Mouse (Mus musculus) erythroblast, adult 5-6 weeks (primary cell): ENCODE data around the gene Cnksr1. TPM values are rescaled to one million over a fixed set of nuclear protein-coding genes. Genes with fewer than 3 reads are reported as not detected.
"Not testable (repeated sequence)": the region's sequence is repeated elsewhere in the genome, so short reads cannot be mapped to it uniquely, and the experiment has no call there.

ENCODE experiments used
- ATAC-seq: replicated peaks from 2 replicates; pipeline ENCODE4 v1.8.0; 2016; ENCODE audit warnings: moderate number of reproducible peaks, mild to moderate bottlenecking, moderate TSS enrichment, inconsistent platforms; ENCODE audit not compliant: poor library complexity, low FRiP score, severe bottlenecking
- total RNA-seq, 2 experiments: library from RNA; stranded (forward) in 1 of 2; stranded (reverse) in 1 of 2; fragments of 150-400 nt in 1 of 2; fragments of 200-764, 138-1000 nt in 1 of 2; gene quantifications; 2 replicates each; pipeline versions ENCODE4 v1.2.3 to v1.2.4; 2015 to 2017; ENCODE audit warnings: low replicate concordance in 2 of 2

The Cnksr1 gene
- total RNA-seq (2015; ENCODE audit: low replicate concordance): not detected in 2 replicates
- total RNA-seq (2017; ENCODE audit: low replicate concordance): not detected in 2 replicates

GRCm38 (mm10) chr4:134238279-134238651 lies at the start of gene Cnksr1:
Gene Cnksr1 (minus strand): TSS chr4:134238399.
- ATAC-seq: no peak

- ATAC-seq: peak; percentile 73
Measured at GRCm38 (mm10) chr4:134287575-134288025, 49.4 kb upstream of the Cnksr1 start, which contains the start of gene Pdik1l. Gene Pdik1l (minus strand): TSS chr4:134287895.

GRCm38 (mm10) chr4:134287168-134287564 lies 49.0 kb upstream of the Cnksr1 start:
- peak; percentile 69 for ATAC-seq

- peak; percentile 8 for ATAC-seq
Measured at GRCm38 (mm10) chr4:134286226-134287167, 48.3 kb upstream of the Cnksr1 start.

GRCm38 (mm10) chr4:134284942-134285341 lies 46.7 kb upstream of the Cnksr1 start:
- ATAC-seq: peak; percentile 49

GRCm38 (mm10) chr4:134273417-134274345 lies 35.5 kb upstream of the Cnksr1 start:
- ATAC-seq: peak; percentile 95

GRCm38 (mm10) chr4:134272731-134273416 lies 34.7 kb upstream of the Cnksr1 start:
- ATAC-seq: no peak

- ATAC-seq: no peak
Measured at GRCm38 (mm10) chr4:134271979-134272378, 33.8 kb upstream of the Cnksr1 start.

- ATAC-seq: not testable (repeated sequence)
Measured at GRCm38 (mm10) chr4:134269622-134270021, 31.4 kb upstream of the Cnksr1 start.

- ATAC-seq: no peak
Measured at GRCm38 (mm10) chr4:134268102-134268655, 30.0 kb upstream of the Cnksr1 start.

GRCm38 (mm10) chr4:134265860-134266585 lies 27.8 kb upstream of the Cnksr1 start:
- no peak for ATAC-seq

- ATAC-seq: peak; percentile 72
Measured at GRCm38 (mm10) chr4:134263191-134263590, 25.0 kb upstream of the Cnksr1 start.

- ATAC-seq: no peak
Measured at GRCm38 (mm10) chr4:134258354-134258753, 20.2 kb upstream of the Cnksr1 start.

- ATAC-seq: no peak
Measured at GRCm38 (mm10) chr4:134257198-134258009, 19.2 kb upstream of the Cnksr1 start.

- ATAC-seq: no peak
Measured at GRCm38 (mm10) chr4:134256407-134257197, 18.4 kb upstream of the Cnksr1 start.

- ATAC-seq: no peak
Measured at GRCm38 (mm10) chr4:134255854-134256253, 17.7 kb upstream of the Cnksr1 start.

- no peak for ATAC-seq
Measured at GRCm38 (mm10) chr4:134254835-134255234, 16.6 kb upstream of the Cnksr1 start.
